ENCODE assay signal across 8 mouse cellular contexts in the genomic region with DNA sequence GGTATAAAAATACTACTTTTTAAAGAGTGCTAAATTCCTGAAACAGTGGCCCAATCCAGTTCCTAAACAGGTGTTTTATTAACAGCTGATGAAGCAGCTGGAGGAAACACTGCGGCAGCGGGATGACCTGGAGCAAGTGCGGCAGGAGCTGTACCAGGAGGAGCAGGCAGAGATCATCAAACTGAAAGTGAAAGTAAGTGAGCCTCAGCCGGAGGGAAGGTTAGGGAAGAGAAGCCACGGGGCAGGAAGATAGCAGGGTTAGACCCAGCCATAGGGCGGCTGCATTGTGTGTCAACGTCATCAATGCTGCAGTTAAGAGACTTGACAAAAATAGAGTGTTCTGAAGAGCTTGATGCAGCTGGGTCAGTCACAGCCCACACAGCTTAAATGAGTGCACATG. TPM values are rescaled to one million over a fixed set of nuclear protein-coding genes. Genes with fewer than 3 reads are reported as not detected.
DNase-seq lines count a peak whose midpoint lies in the region; ATAC-seq and TF ChIP-seq lines count a peak whose summit lies in the region.

No protein-coding gene starts in this region.

- no peak overlapping the region for H3K9ac ChIP-seq in lung, embryonic 15.5 days
- H3K9ac ChIP-seq in midbrain, embryonic 14.5 days (replicated peaks; ENCODE audit: low read length): no peak overlapping the region

- H3K27me3 ChIP-seq in lung, embryonic 15.5 days: no peaks in the 10 kb centered on the region
- no peaks in the 10 kb centered on the region for H3K27me3 ChIP-seq in midbrain, embryonic 14.5 days (ENCODE audit: control insufficient read depth, insufficient read depth, low read length)

- no peaks in the 10 kb centered on the region for H3K9me3 ChIP-seq in lung, embryonic 15.5 days
- H3K9me3 ChIP-seq in midbrain, embryonic 14.5 days (ENCODE audit: control insufficient read depth, low read length): no peaks in the 10 kb centered on the region

- peak overlapping the region; percentile 14; the same call in 1 of the 2 replicates for H3K4me2 ChIP-seq in lung, embryonic 15.5 days
- H3K4me2 ChIP-seq in midbrain, embryonic 14.5 days (ENCODE audit: low read length): no peak overlapping the region

- TF ChIP-seq CTCF in gastrocnemius, adult 2 months (IDR thresholded peaks at IDR 0.05): no peak

- peak overlapping the region; percentile 80 for H3K4me3 ChIP-seq in gastrocnemius, adult 2 months
- no peak overlapping the region for H3K4me3 ChIP-seq in lung, embryonic 15.5 days
- H3K4me3 ChIP-seq in midbrain, embryonic 14.5 days (replicated peaks; ENCODE audit: low read depth, low read length): no peak overlapping the region

- intact Hi-C loops in gastrocnemius, adult 2 months (cut with DNase I): no loop called here
- intact Hi-C loops in gastrocnemius, postnatal 14 days (cut with DNase I; ENCODE audit: low total_unique reads): no loop called here
- intact Hi-C loops in heart, postnatal 10 days (cut with DNase I): no loop called here

- peak overlapping the region; percentile 77 for H3K27ac ChIP-seq in gastrocnemius, adult 2 months
- no peak overlapping the region for H3K27ac ChIP-seq in lung, embryonic 15.5 days
- H3K27ac ChIP-seq in midbrain, embryonic 14.5 days (replicated peaks; ENCODE audit: low read depth, low read length): no peak overlapping the region

- peak; percentile 43 for DNase-seq in gastrocnemius, adult 2 months
- no peak for DNase-seq in gastrocnemius, postnatal 14 days
- DNase-seq in adrenal gland, adult 8-10 months: peak; percentile 35
- peak; percentile 43 to 48 for DNase-seq in heart, postnatal 10 days
- peak; percentile 83 for DNase-seq in thymus, postnatal 0 days (ENCODE audit: low spot score)
- no peak for DNase-seq in midbrain, embryonic 14.5 days
- DNase-seq in right cerebral cortex, postnatal 10 days (ENCODE audit: low spot score in 2 of 2): no peak

- 73% methylated on average over 7 of the region's 7 CpGs for WGBS in lung, embryonic 15.5 days
- 89% methylated on average over 7 of the region's 7 CpGs for WGBS in midbrain, embryonic 14.5 days

- no peak for ATAC-seq in lung, embryonic 15.5 days (ENCODE audit: borderline replicate concordance, extremely low read depth, low FRiP score, low TSS enrichment)
- ATAC-seq in midbrain, embryonic 14.5 days (ENCODE audit: low FRiP score, low TSS enrichment): no peak

- no peaks in the 10 kb centered on the region for H3K4me1 ChIP-seq in lung, embryonic 15.5 days
- H3K4me1 ChIP-seq in midbrain, embryonic 14.5 days (ENCODE audit: control insufficient read depth, insufficient read depth, low read length): no peaks in the 10 kb centered on the region

- peaks cover 28% of the 10 kb centered on the region for H3K36me3 ChIP-seq in lung, embryonic 15.5 days
- H3K36me3 ChIP-seq in midbrain, embryonic 14.5 days (ENCODE audit: control insufficient read depth, insufficient read depth, low read length): peaks cover 19% of the 10 kb centered on the region; the same call in 1 of the 2 replicates

RNA-seq across cellular contexts. Expression of a gene that starts 11.6 kb away (rescaled TPM):
- under 1 TPM; 0.08 TPM for total RNA-seq in gastrocnemius, adult 2 months (2021)
- total RNA-seq in gastrocnemius, postnatal 14 days (2021): 1 to 10 TPM in 1 of 2 experiments, under 1 TPM in 1; 0.78 to 1.1 TPM
- 1 to 10 TPM; 1.3 to 2.1 (median 2.0) TPM for total RNA-seq in adrenal gland, adult 8-10 months (2022)
- under 1 TPM; 0.72 to 0.87 TPM for total RNA-seq in heart, postnatal 10 days (2021)
- polyA plus RNA-seq in lung, embryonic 15.5 days (2015; fragmentation: Nextera tagmentation; extraction: Ambion mirVana): 27.4 and 30.8 TPM in 2 replicates
- 81.1 and 91.3 TPM in 2 replicates for polyA plus RNA-seq in thymus, postnatal 0 days (2015; fragmentation: Nextera tagmentation; extraction: Ambion mirVana)
- polyA plus RNA-seq in midbrain, embryonic 14.5 days (2014; fragmentation: Nextera tagmentation; extraction: Ambion mirVana): 4.9 and 10.3 TPM in 2 replicates

RNA-seq across cellular contexts. Expression of a gene that starts 42.6 kb away (rescaled TPM):
- total RNA-seq in gastrocnemius, adult 2 months (2021): 1 to 10 TPM; 1.8 TPM
- total RNA-seq in gastrocnemius, postnatal 14 days (2021): 1 to 10 TPM; 3.0 to 3.1 TPM
- total RNA-seq in adrenal gland, adult 8-10 months (2022): 10 to 100 TPM in 2 of 4 experiments, 1 to 10 TPM in 2; 3.9 to 20.1 (median 11.7) TPM
- total RNA-seq in heart, postnatal 10 days (2021): 1 to 10 TPM; 4.2 to 4.7 TPM
- 24.8 and 26.3 TPM in 2 replicates for polyA plus RNA-seq in lung, embryonic 15.5 days (2015; fragmentation: Nextera tagmentation; extraction: Ambion mirVana)
- 30.4 and 32.3 TPM in 2 replicates for polyA plus RNA-seq in thymus, postnatal 0 days (2015; fragmentation: Nextera tagmentation; extraction: Ambion mirVana)
- polyA plus RNA-seq in midbrain, embryonic 14.5 days (2014; fragmentation: Nextera tagmentation; extraction: Ambion mirVana): 32.1 and 39.7 TPM in 2 replicates

Comparison
In these comparisons a context has a peak if more than half of its experiments do, and no peak if none do; other contexts are left out.
1. DNase-seq: peak in gastrocnemius, adult 2 months (single experiment), adrenal gland, adult 8-10 months (single experiment), heart, postnatal 10 days (2 of 2) and thymus, postnatal 0 days (single experiment); none in gastrocnemius, postnatal 14 days (single experiment), midbrain, embryonic 14.5 days (single experiment) and right cerebral cortex, postnatal 10 days (0 of 2).